Mouse (Mus musculus): ENCODE measurements around the gene Slc27a4. TPM values are rescaled to one million over a fixed set of nuclear protein-coding genes. Genes with fewer than 3 reads are reported as not detected.

Slc27a4 gene
- 90.6 TPM in 2 replicates for polyA plus RNA-seq (2012; rRNA removed)

DNA sequence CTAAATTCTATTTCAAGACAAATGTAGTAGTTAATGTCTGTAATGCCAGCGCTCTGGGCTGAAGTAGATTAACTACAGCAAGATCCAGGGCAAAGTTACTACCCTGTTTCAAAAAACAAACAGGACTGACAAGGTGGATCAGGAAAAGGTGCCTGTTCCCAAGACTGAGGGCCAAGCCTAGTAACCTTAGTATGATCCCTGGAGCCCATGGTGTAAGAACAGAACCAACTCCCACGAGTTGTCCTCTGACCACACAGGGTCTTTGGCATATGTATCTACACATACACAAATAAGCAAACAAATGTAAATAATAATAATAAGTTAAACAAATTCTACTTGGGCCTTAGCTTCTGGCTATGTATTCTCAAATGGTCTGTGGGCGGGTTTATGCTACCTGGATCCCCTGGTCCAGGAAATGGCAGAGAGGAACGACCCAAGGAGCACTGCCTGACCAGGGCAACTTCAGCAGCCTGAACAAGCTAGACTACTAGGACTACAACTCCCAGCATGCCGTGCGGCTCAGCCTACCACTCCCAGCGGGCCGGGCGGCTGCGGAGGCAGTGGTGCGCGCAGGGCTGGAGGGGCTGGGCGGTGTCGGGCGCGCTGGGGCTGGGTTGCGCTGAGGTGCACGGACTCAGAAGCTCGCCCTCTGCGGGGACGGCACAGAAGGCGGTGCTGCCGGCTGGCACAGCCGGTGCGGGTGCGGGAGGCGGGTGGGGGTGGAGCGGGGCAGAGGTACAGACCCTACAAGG is at the start of gene Slc27a4:
Slc27a4 (plus strand) TSS at position 560 of the 752 bp plus-strand sequence.
- peak; percentile 89 for TF ChIP-seq POLR2A (IDR thresholded peaks at IDR 0.05; ENCODE audit: borderline replicate concordance, insufficient read depth, low read length)
- TF ChIP-seq CTCF (IDR thresholded peaks at IDR 0.05; ENCODE audit: borderline replicate concordance, insufficient read depth, low read depth, low read length) = no peak
- DNase-seq = peak; percentile 96 to 97
- peak within 1 kb of the TSS; percentile 73 for H3K27ac ChIP-seq (ENCODE audit: insufficient read depth, low read length)
- H3K4me1 ChIP-seq (ENCODE audit: control insufficient read depth, insufficient read depth, low read length) = no peaks in the 10 kb centered on the region; the same call in 1 of the 2 replicates
- H3K4me3 ChIP-seq (replicated peaks; ENCODE audit: insufficient read depth, low read depth, low read length) = peak within 1 kb of the TSS; percentile 75
- WGBS = 4% methylated on average over 27 of the region's 28 CpGs
- no peaks in the 10 kb centered on the region for H3K27me3 ChIP-seq (ENCODE audit: control insufficient read depth, insufficient read depth, low read length)

- Histone ChIP-seq H3K4me3 (replicated peaks; ENCODE audit: insufficient read depth, low read depth, low read length) (no peak overlapping the region), H3K4me1 (ENCODE audit: control insufficient read depth, insufficient read depth, low read length) (no peaks in the 10 kb centered on the region), H3K27me3 (ENCODE audit: control insufficient read depth, insufficient read depth, low read length) (peaks cover 1% of the 10 kb centered on the region; the same call in 1 of the 2 replicates), H3K27ac (ENCODE audit: insufficient read depth, low read length) (no peak overlapping the region)
- no peak for DNase-seq
- TF ChIP-seq POLR2A (IDR thresholded peaks at IDR 0.05; ENCODE audit: borderline replicate concordance, insufficient read depth, low read length) (no peak), CTCF (IDR thresholded peaks at IDR 0.05; ENCODE audit: borderline replicate concordance, insufficient read depth, low read depth, low read length) (no peak)
Observed at GRCm38 (mm10) chr2:29755693-29756092, 46.7 kb upstream of the Slc27a4 start.

GRCm38 (mm10) chr2:29764831-29765230 is 37.6 kb upstream of the Slc27a4 start:
- no peak for TF ChIP-seq POLR2A (IDR thresholded peaks at IDR 0.05; ENCODE audit: borderline replicate concordance, insufficient read depth, low read length)
- TF ChIP-seq CTCF (IDR thresholded peaks at IDR 0.05; ENCODE audit: borderline replicate concordance, insufficient read depth, low read depth, low read length) = peak; percentile 94
- no peaks in the 10 kb centered on the region; the same call in 1 of the 2 replicates for H3K4me1 ChIP-seq (ENCODE audit: control insufficient read depth, insufficient read depth, low read length)
- 0% methylated on average over 1 of the region's 1 CpGs for WGBS
- H3K27ac ChIP-seq (ENCODE audit: insufficient read depth, low read length) = no peak overlapping the region
- H3K27me3 ChIP-seq (ENCODE audit: control insufficient read depth, insufficient read depth, low read length) = no peaks in the 10 kb centered on the region
- DNase-seq = peak; percentile 57 to 74
- no peak overlapping the region for H3K4me3 ChIP-seq (replicated peaks; ENCODE audit: insufficient read depth, low read depth, low read length)

DNA sequence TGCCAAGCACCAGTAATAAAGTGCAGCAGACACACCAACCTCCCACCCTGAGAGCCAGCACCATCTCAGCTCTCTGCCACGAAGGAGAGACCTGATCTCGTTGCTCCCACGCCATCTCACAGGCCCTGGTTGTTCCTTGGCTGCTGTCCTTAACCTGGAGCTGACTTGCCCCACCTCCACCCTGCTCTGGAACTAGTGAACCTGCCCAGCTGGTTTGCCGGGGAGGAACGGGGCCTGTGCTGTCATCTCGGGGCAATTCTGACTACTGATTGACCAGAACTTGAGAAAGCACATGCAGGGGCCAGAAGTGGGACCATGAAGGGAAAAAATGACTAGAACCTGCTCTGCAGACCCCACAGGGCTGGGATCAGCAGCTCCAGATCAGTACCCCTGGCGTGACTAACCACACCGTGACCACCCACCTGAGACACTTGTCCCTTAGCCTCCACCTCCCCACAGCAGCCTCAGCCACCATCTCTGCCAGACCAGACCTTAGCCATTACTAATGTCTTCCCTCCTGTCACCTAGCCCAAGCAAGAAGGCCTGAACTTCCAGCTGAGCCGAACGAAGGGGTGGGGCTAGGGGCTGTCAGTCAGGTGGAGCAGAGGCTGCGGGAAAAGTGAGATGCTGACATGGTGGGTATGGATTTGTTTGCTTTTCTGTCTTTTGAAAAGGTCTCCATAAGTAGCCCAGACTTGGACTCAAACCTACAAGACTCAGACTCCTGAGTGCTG is 34.3 kb upstream of the Slc27a4 start:
- 69% methylated on average over 11 of the region's 11 CpGs for whole genome bisulfite sequencing

GRCm38 (mm10) chr2:29768901-29769300 is 33.5 kb upstream of the Slc27a4 start:
- no peaks in the 10 kb centered on the region; the same call in 1 of the 2 replicates for H3K4me1 ChIP-seq (ENCODE audit: control insufficient read depth, insufficient read depth, low read length)
- no peak for DNase-seq
- no peak overlapping the region for H3K4me3 ChIP-seq (replicated peaks; ENCODE audit: insufficient read depth, low read depth, low read length)
- TF ChIP-seq POLR2A (IDR thresholded peaks at IDR 0.05; ENCODE audit: borderline replicate concordance, insufficient read depth, low read length) = no peak
- H3K27me3 ChIP-seq (ENCODE audit: control insufficient read depth, insufficient read depth, low read length) = no peaks in the 10 kb centered on the region
- 70% methylated on average over 9 of the region's 9 CpGs for whole genome bisulfite sequencing
- H3K27ac ChIP-seq (ENCODE audit: insufficient read depth, low read length) = no peak overlapping the region

More for the DNA sequence above, 34.3 kb upstream of the Slc27a4 start:
- no peaks in the 10 kb centered on the region; the same call in 1 of the 2 replicates for H3K4me1 ChIP-seq (ENCODE audit: control insufficient read depth, insufficient read depth, low read length)
- no peak overlapping the region for H3K4me3 ChIP-seq (replicated peaks; ENCODE audit: insufficient read depth, low read depth, low read length)
- H3K27ac ChIP-seq (ENCODE audit: insufficient read depth, low read length) = no peak overlapping the region
- DNase-seq = no peak
- no peak for TF ChIP-seq POLR2A (IDR thresholded peaks at IDR 0.05; ENCODE audit: borderline replicate concordance, insufficient read depth, low read length)
- TF ChIP-seq CTCF (IDR thresholded peaks at IDR 0.05; ENCODE audit: borderline replicate concordance, insufficient read depth, low read depth, low read length) = no peak
- no peaks in the 10 kb centered on the region for H3K27me3 ChIP-seq (ENCODE audit: control insufficient read depth, insufficient read depth, low read length)

DNA sequence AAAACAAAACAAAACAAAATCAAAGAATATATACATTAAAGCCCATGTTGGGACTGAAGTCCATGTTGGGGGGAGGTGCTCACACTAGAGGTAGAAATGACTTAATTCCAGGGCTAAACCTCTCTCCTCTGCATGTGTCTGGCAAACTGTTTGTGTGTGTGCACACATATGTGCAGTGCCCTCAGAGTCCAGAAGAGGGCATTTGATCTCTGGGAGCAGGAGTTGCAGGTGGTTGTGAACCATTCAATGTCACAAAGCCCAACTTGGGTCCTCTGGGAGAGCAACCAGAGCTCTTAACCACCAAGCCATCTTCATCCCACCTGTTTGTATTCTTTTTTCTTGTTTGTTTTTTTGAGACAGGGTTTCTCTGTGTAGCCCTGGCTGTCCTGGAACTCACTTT is 32.3 kb upstream of the Slc27a4 start:
- TF ChIP-seq POLR2A (IDR thresholded peaks at IDR 0.05; ENCODE audit: borderline replicate concordance, insufficient read depth, low read length) = no peak
- no peaks in the 10 kb centered on the region; the same call in 1 of the 2 replicates for H3K4me1 ChIP-seq (ENCODE audit: control insufficient read depth, insufficient read depth, low read length)
- H3K27me3 ChIP-seq (ENCODE audit: control insufficient read depth, insufficient read depth, low read length) = no peaks in the 10 kb centered on the region
- no peak overlapping the region for H3K4me3 ChIP-seq (replicated peaks; ENCODE audit: insufficient read depth, low read depth, low read length)
- no peak for DNase-seq
- H3K27ac ChIP-seq (ENCODE audit: insufficient read depth, low read length) = no peak overlapping the region

GRCm38 (mm10) chr2:29771611-29772461 is 30.6 kb upstream of the Slc27a4 start:
- H3K27me3 ChIP-seq (ENCODE audit: control insufficient read depth, insufficient read depth, low read length) = no peaks in the 10 kb centered on the region
- TF ChIP-seq POLR2A (IDR thresholded peaks at IDR 0.05; ENCODE audit: borderline replicate concordance, insufficient read depth, low read length) (no peak), CTCF (IDR thresholded peaks at IDR 0.05; ENCODE audit: borderline replicate concordance, insufficient read depth, low read depth, low read length) (no peak)
- no peak for DNase-seq
- H3K4me1 ChIP-seq (ENCODE audit: control insufficient read depth, insufficient read depth, low read length) = no peaks in the 10 kb centered on the region; the same call in 1 of the 2 replicates
- WGBS = 80% methylated on average over 8 of the region's 8 CpGs
- no peak overlapping the region for H3K4me3 ChIP-seq (replicated peaks; ENCODE audit: insufficient read depth, low read depth, low read length)
- no peak overlapping the region for H3K27ac ChIP-seq (ENCODE audit: insufficient read depth, low read length)

Measured in cerebellum, adult 2 months (tissue).